Mouse (Mus musculus): ENCODE results near the gene Trpv2. TPM values are rescaled to one million over a fixed set of nuclear protein-coding genes. Genes with fewer than 3 reads are reported as not detected.

Trpv2 gene
- polyA plus RNA-seq, 1 experiment from 2014 or later, result 5.5 TPM

DNA sequence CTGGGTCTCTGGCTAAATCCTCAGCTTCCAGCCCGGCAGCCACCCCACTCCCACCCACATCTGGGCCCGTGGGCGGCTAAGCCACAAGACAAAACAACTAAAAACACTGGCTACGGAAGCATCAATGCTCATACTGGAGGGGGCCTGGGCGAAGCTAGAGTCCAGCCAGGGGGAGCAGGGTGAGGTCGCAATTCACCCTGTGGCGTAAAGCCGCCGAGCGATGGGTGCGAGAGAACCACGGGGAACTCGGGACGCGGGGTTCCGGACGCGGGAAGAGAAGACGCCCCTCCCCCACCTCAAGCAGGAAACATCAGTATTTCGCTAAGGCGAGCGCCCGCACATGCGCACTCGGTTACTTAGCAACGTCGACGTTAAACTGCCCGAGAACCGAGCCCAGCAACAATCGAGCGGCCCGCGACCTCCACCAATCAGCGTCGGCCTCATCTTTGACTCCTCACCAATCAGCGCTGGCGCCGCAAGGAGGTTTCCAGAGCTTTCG lies 23.5 kb upstream of the Trpv2 start, which contains the start of gene Ubb:
TSS of gene Ubb (plus strand) at position 445 of the 499 bp plus-strand sequence.
- Histone ChIP-seq H3K36me3 (peaks cover 23% of the 10 kb centered on the region), H3K27me3 (no peaks in the 10 kb centered on the region), H3K4me3 (peak within 1 kb of the TSS; percentile 68), H3K9me3 (no peaks in the 10 kb centered on the region), H3K4me1 (peaks cover 31% of the 10 kb centered on the region), H3K27ac (peak within 1 kb of the TSS; percentile 98), H3K4me2 (peak within 1 kb of the TSS; percentile 81), H3K9ac (peak within 1 kb of the TSS; percentile 90)
- WGBS, result under 1% methylated on average over 40 of the region's 40 CpGs
- ATAC-seq (ENCODE audit: borderline replicate concordance, extremely low read depth, low FRiP score, low TSS enrichment), result peak; percentile 97

DNA sequence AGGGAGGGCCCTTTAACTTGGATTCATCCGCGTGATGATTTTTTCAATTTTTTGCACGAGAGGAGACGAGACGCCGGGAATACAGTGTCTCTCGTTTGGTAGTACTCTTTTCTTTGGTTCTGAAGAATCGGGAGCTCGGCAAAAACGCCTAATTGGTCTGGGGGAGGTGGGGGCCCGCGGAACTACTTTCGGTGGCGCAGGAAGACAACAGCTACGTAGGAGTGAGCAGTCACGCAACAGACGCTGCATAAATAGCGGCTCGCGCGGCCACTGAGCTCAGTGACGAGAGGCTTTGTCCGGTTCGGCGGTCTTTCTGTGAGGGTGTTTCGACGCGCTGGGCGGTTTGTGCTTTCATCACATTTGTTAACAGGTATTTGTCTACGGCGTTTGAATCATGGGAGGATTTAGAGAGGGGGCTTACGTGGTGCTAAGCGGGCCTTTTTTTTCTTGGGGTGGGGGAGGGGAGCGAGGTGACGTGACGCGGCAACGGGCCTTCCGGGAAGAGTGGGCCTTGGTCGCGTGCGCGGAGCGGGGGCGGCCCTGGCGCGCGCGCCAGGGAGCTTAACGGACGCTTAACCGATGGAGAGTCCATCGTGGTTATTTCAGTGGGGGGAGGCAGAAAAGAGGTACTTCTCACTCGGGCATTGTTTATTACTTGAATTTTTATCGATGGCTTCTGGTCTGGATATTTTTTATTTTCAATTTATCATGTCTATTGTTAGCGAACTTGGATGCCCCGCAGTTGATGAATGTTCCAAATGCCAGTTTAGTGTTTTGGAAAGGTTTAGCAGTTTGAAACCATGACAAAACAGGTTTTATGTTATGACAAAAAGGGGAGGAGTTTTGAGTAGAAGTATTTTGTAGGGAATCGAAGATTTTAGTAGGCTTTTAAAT lies 22.8 kb upstream of the Trpv2 start:
- peaks cover 23% of the 10 kb centered on the region for H3K36me3 ChIP-seq
- no peaks in the 10 kb centered on the region for H3K27me3 ChIP-seq
- WGBS, result under 1% methylated on average over 58 of the region's 58 CpGs
- ATAC-seq (ENCODE audit: borderline replicate concordance, extremely low read depth, low FRiP score, low TSS enrichment), result peak; percentile 74; the same call in 1 of the 2 replicates
- H3K27ac ChIP-seq, result peak overlapping the region; percentile 77
- H3K9ac ChIP-seq, result peak overlapping the region; percentile 74
- H3K4me1 ChIP-seq, result peaks cover 31% of the 10 kb centered on the region
- no peaks in the 10 kb centered on the region for H3K9me3 ChIP-seq
- H3K4me2 ChIP-seq, result peak overlapping the region; percentile 50
- H3K4me3 ChIP-seq, result peak overlapping the region; percentile 68

GRCm38 (mm10) chr11:62553186-62553585 lies 21.1 kb upstream of the Trpv2 start:
- Histone ChIP-seq H3K9ac (peak overlapping the region; percentile 38), H3K4me2 (peak overlapping the region; percentile 80), H3K9me3 (no peaks in the 10 kb centered on the region), H3K27ac (no peak overlapping the region), H3K4me1 (peaks cover 31% of the 10 kb centered on the region), H3K36me3 (peaks cover 23% of the 10 kb centered on the region), H3K4me3 (peak overlapping the region; percentile 45), H3K27me3 (no peaks in the 10 kb centered on the region)
- ATAC-seq (ENCODE audit: borderline replicate concordance, extremely low read depth, low FRiP score, low TSS enrichment), result no peak
- WGBS, result 22% methylated on average over 1 of the region's 1 CpGs

GRCm38 (mm10) chr11:62553633-62554032 lies 20.7 kb upstream of the Trpv2 start:
- Histone ChIP-seq H3K36me3 (peaks cover 23% of the 10 kb centered on the region), H3K4me2 (peak overlapping the region; percentile 80), H3K4me1 (peaks cover 31% of the 10 kb centered on the region), H3K4me3 (peak overlapping the region; percentile 45), H3K9ac (peak overlapping the region; percentile 38; the same call in 1 of the 2 replicates), H3K27ac (no peak overlapping the region), H3K9me3 (no peaks in the 10 kb centered on the region), H3K27me3 (no peaks in the 10 kb centered on the region)
- 78% methylated on average over 5 of the region's 5 CpGs for WGBS
- ATAC-seq (ENCODE audit: borderline replicate concordance, extremely low read depth, low FRiP score, low TSS enrichment), result no peak

GRCm38 (mm10) chr11:62554163-62554855 lies 20.0 kb upstream of the Trpv2 start:
- ATAC-seq (ENCODE audit: borderline replicate concordance, extremely low read depth, low FRiP score, low TSS enrichment), result no peak
- Histone ChIP-seq H3K4me1 (peaks cover 27% of the 10 kb centered on the region), H3K4me2 (peak overlapping the region; percentile 80), H3K9ac (peak overlapping the region; percentile 38; the same call in 1 of the 2 replicates), H3K36me3 (peaks cover 23% of the 10 kb centered on the region), H3K9me3 (no peaks in the 10 kb centered on the region), H3K4me3 (peak overlapping the region; percentile 45), H3K27me3 (no peaks in the 10 kb centered on the region), H3K27ac (no peak overlapping the region)
- 70% methylated on average over 5 of the region's 5 CpGs for WGBS

- H3K4me2 ChIP-seq, result peak overlapping the region; percentile 80
- peak overlapping the region; percentile 45 for H3K4me3 ChIP-seq
- no peaks in the 10 kb centered on the region for H3K27me3 ChIP-seq
- H3K4me1 ChIP-seq, result peaks cover 24% of the 10 kb centered on the region
- H3K36me3 ChIP-seq, result peaks cover 23% of the 10 kb centered on the region
- no peak overlapping the region for H3K9ac ChIP-seq
- ATAC-seq (ENCODE audit: borderline replicate concordance, extremely low read depth, low FRiP score, low TSS enrichment), result no peak
- no peaks in the 10 kb centered on the region for H3K9me3 ChIP-seq
- no peak overlapping the region for H3K27ac ChIP-seq
These were observed 19.3 kb upstream of the Trpv2 start for GRCm38 (mm10) chr11:62554934-62555517.

- Histone ChIP-seq H3K36me3 (peaks cover 23% of the 10 kb centered on the region), H3K4me3 (no peak overlapping the region), H3K4me2 (no peak overlapping the region), H3K9me3 (no peaks in the 10 kb centered on the region), H3K4me1 (peaks cover 24% of the 10 kb centered on the region), H3K27me3 (no peaks in the 10 kb centered on the region), H3K9ac (no peak overlapping the region), H3K27ac (no peak overlapping the region)
- ATAC-seq (ENCODE audit: borderline replicate concordance, extremely low read depth, low FRiP score, low TSS enrichment), result no peak
These were observed 18.3 kb upstream of the Trpv2 start for GRCm38 (mm10) chr11:62555896-62556412.

- Histone ChIP-seq H3K9ac (no peak overlapping the region), H3K4me3 (no peak overlapping the region), H3K4me1 (peaks cover 24% of the 10 kb centered on the region), H3K9me3 (no peaks in the 10 kb centered on the region), H3K27ac (no peak overlapping the region), H3K27me3 (no peaks in the 10 kb centered on the region), H3K4me2 (no peak overlapping the region), H3K36me3 (peaks cover 23% of the 10 kb centered on the region)
- WGBS, result 45% methylated on average over 5 of the region's 5 CpGs
- ATAC-seq (ENCODE audit: borderline replicate concordance, extremely low read depth, low FRiP score, low TSS enrichment), result no peak
These were observed 17.1 kb upstream of the Trpv2 start for GRCm38 (mm10) chr11:62557205-62557604.

GRCm38 (mm10) chr11:62558152-62558551 lies 16.1 kb upstream of the Trpv2 start:
- 53% methylated on average over 2 of the region's 2 CpGs for WGBS
- Histone ChIP-seq H3K4me1 (peaks cover 22% of the 10 kb centered on the region), H3K9ac (no peak overlapping the region), H3K27ac (no peak overlapping the region), H3K9me3 (no peaks in the 10 kb centered on the region), H3K4me2 (no peak overlapping the region), H3K4me3 (no peak overlapping the region), H3K36me3 (peaks cover 21% of the 10 kb centered on the region), H3K27me3 (no peaks in the 10 kb centered on the region)
- ATAC-seq (ENCODE audit: borderline replicate concordance, extremely low read depth, low FRiP score, low TSS enrichment), result no peak

DNA sequence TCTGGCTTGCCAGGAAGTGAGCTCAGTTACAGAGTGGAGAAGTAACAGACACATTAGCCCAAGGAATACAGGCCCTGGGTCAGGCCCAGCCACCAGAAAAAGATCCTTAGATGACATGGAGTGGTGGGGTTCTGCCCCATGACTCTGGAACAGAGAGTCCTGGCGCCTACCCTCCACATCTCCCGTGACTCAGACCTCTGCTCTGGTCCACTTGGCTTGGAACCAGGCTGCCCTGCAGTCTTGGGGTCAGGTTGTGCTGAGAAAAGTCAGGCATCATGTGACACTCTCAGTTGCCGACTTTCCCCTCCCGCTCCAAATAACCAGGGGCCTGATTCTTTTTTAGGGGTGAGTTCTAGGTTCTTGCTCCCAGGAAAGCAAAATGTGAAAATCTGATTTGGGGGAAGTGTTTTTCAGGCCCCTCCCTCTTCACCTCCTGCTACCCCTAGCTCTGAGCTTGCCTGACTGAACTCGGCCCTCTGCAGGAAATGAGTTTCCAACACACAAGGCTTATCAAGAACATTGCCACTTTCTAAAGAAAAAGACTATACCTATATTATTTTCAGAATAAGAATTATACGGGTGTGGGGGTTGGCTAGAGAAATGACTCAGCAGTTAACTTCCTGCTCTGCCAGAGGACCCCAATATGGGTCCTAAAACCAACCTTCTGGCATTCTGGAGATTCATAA lies 15.2 kb upstream of the Trpv2 start:
- Histone ChIP-seq H3K4me3 (no peak overlapping the region), H3K4me2 (no peak overlapping the region), H3K27me3 (no peaks in the 10 kb centered on the region), H3K9ac (no peak overlapping the region), H3K27ac (no peak overlapping the region), H3K4me1 (peaks cover 13% of the 10 kb centered on the region), H3K36me3 (peaks cover 11% of the 10 kb centered on the region), H3K9me3 (no peaks in the 10 kb centered on the region)
- 39% methylated on average over 6 of the region's 6 CpGs for WGBS
- ATAC-seq (ENCODE audit: borderline replicate concordance, extremely low read depth, low FRiP score, low TSS enrichment), result no peak

- H3K4me2 ChIP-seq, result peak overlapping the region; percentile 71
- H3K36me3 ChIP-seq, result no peaks in the 10 kb centered on the region
- no peaks in the 10 kb centered on the region for H3K27me3 ChIP-seq
- ATAC-seq (ENCODE audit: borderline replicate concordance, extremely low read depth, low FRiP score, low TSS enrichment), result no peak
- WGBS, result 25% methylated on average over 43 of the region's 43 CpGs
- H3K9ac ChIP-seq, result peak overlapping the region; percentile 27; the same call in 1 of the 2 replicates
- H3K4me1 ChIP-seq, result no peaks in the 10 kb centered on the region
- H3K9me3 ChIP-seq, result no peaks in the 10 kb centered on the region
- H3K27ac ChIP-seq, result no peak overlapping the region
- H3K4me3 ChIP-seq, result peak overlapping the region; percentile 36
These were observed 13.7 kb upstream of the Trpv2 start for GRCm38 (mm10) chr11:62560463-62561016.

Data from lung, embryonic 15.5 days (tissue).